Mouse (Mus musculus): Measurements from ENCODE around the gene Nasp.

- TF ChIP-seq POLR2A (IDR thresholded peaks at IDR 0.05; ENCODE audit: borderline replicate concordance, low read depth, low read length) (no peak), CTCF (IDR thresholded peaks at IDR 0.05; ENCODE audit: low read depth, low read length) (no peak)
Observed at GRCm38 (mm10) chr4:116635197-116635596, 7.5 kb upstream of the Nasp start.

All from bone marrow macrophage, adult 2 months (primary cell).